Mouse (Mus musculus): ENCODE results near the gene Hmg20b.

Gene Hmg20b

GRCm38 (mm10) chr10:81379183-81379553, 28.9 kb upstream of the Hmg20b start:
- CTCF ChIA-PET, result interaction anchor here (0.6 kb wide), 1 partner anchor 89 kb away, joined by 3 read pairs; no protein-coding TSS in a partner anchor

GRCm38 (mm10) chr10:81378553-81379182, 28.4 kb upstream of the Hmg20b start:
- CTCF ChIA-PET, result interaction anchor here (0.6 kb wide), 1 partner anchor 88 kb away, joined by 3 read pairs; no protein-coding TSS in a partner anchor

- CTCF ChIA-PET, result interaction anchor here (0.7 kb wide), 1 partner anchor 26 kb away, joined by 3 read pairs; no protein-coding TSS in a partner anchor
Measured at GRCm38 (mm10) chr10:81377793-81378552, 27.7 kb upstream of the Hmg20b start, which contains the start of gene Fzr1. Fzr1 (minus strand) TSS chr10:81378516.

- CTCF ChIA-PET, result interaction anchor here (0.7 kb wide), 1 partner anchor 25 kb away, joined by 3 read pairs; no protein-coding TSS in a partner anchor
Measured at GRCm38 (mm10) chr10:81377362-81377664, 27.0 kb upstream of the Hmg20b start.

GRCm38 (mm10) chr10:81376561-81377361, 26.5 kb upstream of the Hmg20b start:
- CTCF ChIA-PET, result no interaction called here

DNA sequence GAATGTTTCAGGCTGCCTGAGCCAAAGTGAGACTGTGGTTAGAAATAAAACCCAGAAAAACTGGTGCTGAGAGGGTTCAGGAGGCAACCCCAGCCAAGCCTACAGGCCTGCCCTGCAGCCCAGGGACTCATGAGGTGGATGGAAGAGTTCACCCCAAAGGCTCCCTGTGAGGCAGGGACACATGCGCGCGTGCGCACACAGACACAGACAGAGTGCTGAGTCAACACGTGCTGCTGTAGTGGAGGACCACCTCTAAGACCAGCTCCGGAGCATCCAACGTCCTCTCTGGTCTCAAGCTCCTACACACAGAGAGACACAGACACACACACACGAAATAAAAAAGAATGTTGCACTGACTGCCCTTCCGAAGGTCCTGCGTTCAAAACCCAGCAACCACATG, 25.0 kb upstream of the Hmg20b start:
- CTCF ChIA-PET, result no interaction called here

- CTCF ChIA-PET, result interaction anchor here (1.0 kb wide), 1 partner anchor 13 kb away, joined by 3 read pairs; no protein-coding TSS in a partner anchor
Measured at GRCm38 (mm10) chr10:81367207-81367495, 16.9 kb upstream of the Hmg20b start.

DNA sequence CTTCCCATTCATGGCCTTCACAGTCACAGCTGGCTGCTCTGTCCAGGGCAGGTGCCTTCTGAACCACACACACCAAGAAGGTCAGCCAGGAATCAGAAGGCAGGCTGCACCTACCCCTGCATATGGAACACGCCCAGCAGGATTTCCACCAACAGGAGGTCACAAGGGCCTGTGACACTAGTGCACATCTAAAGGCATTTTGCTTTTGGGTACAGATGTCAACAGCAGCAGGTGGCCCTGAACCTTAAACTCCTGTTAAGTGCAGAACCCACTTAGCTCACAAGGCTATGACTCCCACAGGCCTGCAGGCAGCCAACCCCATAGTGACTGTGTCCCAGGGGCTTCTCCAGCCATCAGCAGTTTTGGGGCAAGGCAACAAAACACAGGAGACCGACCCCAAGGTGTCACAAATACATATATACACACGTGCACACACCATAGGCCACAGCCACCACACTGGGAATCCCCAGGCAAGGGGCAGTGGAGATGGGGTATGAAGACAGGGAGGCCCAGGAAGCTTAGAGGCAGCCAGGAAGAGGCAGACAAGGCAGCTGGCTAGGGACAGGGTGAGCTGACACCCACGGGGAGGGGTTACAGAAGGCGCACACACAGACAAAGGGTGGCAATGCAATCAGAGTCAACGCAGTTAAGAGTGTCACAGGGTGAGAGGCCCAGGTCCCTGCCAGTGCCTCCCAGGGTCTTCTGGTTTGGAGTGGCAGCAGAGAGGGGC, 16.4 kb upstream of the Hmg20b start:
- CTCF ChIA-PET, result interaction anchor here (0.6 to 1.0 kb wide), 2 partner anchors 12 to 136 kb away, joined by 3 to 4 read pairs; no protein-coding TSS in a partner anchor

DNA sequence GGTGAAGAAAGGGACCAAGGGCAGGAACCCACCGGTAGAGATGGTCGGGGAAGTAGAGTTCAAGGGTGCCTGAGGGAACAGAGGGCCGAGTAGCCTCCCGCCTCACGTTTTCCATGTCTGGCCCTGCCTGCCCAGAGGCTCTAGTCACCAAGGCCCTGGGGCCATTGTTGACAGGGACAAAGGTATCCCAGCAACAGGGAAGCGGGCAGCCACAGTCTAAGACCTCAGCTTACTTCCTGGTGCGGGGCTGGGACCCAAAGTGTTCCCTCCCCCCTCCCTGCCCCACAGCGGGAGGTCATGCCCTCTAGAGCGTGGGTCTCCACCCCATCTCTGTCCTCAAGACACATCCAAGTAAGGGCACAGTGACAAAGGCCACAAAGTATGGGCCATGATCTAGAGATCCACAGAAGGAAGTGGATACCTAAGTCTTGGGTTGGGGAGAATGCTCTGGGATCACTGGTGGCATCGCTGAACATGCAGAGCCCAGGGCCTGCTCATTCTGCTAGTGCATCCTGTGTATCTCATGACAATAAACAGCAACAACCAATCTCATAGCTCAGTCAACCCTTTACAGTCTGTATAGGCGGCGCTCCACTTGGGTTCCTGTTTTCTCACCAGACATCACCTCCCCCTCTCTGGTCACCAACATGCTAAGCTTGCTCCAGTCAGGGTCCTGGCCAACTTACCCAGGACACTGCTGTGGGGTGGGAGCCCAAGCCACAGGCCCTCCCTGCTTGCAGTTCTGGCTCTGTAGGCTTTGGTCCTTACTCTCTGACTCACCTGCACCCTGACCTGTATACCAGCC, 15.6 kb upstream of the Hmg20b start, which contains the start of gene 4930404N11Rik:
TSS of gene 4930404N11Rik (minus strand) at position 145 of the 805 bp plus-strand sequence.
- CTCF ChIA-PET, result interaction anchor here (0.6 kb wide), 1 partner anchor 135 kb away, joined by 4 read pairs; no protein-coding TSS in a partner anchor

GRCm38 (mm10) chr10:81365073-81365472, 14.8 kb upstream of the Hmg20b start:
- CTCF ChIA-PET, result no interaction called here

- CTCF ChIA-PET, result no interaction called here
Measured at GRCm38 (mm10) chr10:81364666-81365065, 14.4 kb upstream of the Hmg20b start.

- CTCF ChIA-PET, result interaction anchor here (1.1 kb wide), 1 partner anchor 9 kb away, joined by 9 read pairs; no protein-coding TSS in a partner anchor
Measured at GRCm38 (mm10) chr10:81363436-81364346, 13.4 kb upstream of the Hmg20b start.

DNA sequence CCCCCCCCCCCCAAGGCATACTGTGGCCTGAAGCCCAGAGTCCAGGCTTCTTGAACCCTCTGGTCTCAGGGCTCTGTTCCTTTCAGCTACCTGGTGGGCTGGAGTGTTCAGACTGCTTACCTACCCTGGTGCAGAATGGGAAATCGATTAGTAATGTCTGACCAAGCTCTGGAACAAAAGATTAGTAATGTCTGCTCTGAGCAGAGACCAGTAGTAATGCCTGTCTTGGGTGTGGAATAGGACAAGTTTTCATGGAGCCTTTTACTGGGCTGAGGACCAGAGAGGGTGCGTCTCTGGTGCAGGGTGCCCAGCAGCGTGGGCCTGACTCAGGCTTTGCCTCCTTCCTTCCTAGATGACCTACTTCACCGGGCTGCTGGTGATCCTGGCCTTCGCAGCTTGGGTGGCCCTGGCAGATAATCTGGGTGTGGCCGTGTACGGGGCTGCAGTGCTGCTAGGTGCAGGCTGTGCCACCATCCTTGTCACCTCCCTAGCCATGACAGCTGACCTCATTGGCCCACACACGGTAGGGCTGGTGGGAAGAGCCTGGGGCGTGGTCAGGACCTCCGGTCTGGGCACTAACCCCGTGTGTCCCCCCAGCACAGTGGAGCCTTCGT, 12.2 kb upstream of the Hmg20b start:
- CTCF ChIA-PET, result interaction anchor here (0.5 kb wide), 1 partner anchor 997 kb away, joined by 8 read pairs; no protein-coding TSS in a partner anchor

- CTCF ChIA-PET, result interaction anchor here (1.1 kb wide), 1 partner anchor 19 kb away, joined by 3 read pairs; no protein-coding TSS in a partner anchor
Measured at GRCm38 (mm10) chr10:81360721-81361120, 10.4 kb upstream of the Hmg20b start.

- CTCF ChIA-PET, result no interaction called here
Measured at GRCm38 (mm10) chr10:81358841-81359240, 8.6 kb upstream of the Hmg20b start.

DNA sequence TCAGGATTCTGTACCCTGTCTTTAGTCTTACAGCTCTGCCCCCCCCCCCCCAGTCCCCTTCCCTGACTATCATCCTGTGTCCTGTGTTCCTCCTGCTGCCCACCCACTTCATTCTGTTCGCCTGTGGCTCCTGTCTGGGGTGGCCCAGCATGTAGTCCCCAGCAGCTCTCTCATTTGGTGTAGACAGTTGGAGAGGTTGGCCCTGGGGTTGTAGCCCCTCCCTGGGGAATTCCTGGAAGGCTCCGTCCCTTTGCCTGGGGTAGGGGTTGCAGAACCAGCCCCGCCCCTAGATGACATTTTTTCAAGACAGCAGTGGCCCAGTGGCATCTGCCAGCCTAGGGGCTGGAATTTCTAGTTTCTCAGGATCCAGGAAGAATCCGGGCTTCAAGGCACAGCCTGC, 7.9 kb upstream of the Hmg20b start:
- CTCF ChIA-PET, result interaction anchor here (0.6 kb wide), 1 partner anchor 22 kb away, joined by 3 read pairs; no protein-coding TSS in a partner anchor

- CTCF ChIA-PET, result interaction anchor here (0.6 kb wide), 2 partner anchors 140 to 188 kb away, joined by 3 to 4 read pairs; no protein-coding TSS in a partner anchor
Measured at GRCm38 (mm10) chr10:81356991-81357844, 6.9 kb upstream of the Hmg20b start, which contains the start of gene Mfsd12. Mfsd12 (plus strand) TSS chr10:81357491.
